Mouse (Mus musculus): Measurements from ENCODE around the gene Ncapg. TPM values are rescaled to one million over a fixed set of nuclear protein-coding genes. Genes with fewer than 3 reads are reported as not detected.

Gene Ncapg
- total and polyA plus RNA-seq, 3 experiments: 58.9 to 95.5 (median 69.6) TPM

DNA sequence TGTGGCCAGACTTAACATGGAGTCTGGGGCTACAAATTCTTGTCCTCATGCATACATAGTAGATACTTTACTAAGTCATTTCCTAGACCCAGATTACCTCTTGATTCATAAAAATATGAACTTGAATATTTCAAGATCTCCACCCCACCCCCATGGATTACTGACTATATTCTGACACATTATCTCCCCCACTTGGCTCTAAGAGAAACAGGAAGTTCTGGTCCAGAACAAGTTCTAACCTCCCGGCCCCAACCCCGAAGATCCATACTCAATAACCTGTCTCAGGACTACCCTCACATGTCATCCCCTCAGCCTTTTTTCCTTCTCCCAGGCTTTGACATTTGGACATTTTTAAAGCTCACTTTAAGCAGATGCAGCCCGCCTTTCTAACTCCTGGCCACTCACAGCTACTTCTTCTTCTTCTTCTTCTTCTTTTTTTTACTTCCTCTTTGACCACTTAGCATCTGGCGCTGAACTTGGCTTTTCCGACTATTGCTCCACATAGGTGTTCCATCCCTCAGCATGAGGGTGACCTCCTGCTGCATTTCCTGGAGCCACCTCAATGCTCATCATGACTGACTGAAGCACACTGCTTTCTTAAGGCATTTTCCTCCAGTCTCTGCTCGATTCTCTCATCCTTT lies 49.2 kb downstream of the Ncapg start:
- TF ChIP-seq MYC (IDR thresholded peaks at IDR 0.05; ENCODE audit: low read depth, low read length) (no peak), ZMIZ1 (IDR thresholded peaks at IDR 0.05; ENCODE audit: low read depth, low read length) (no peak), ETS1 (conservative IDR thresholded peaks at IDR 0.05; ENCODE audit: low read depth, low read length) (no peak), MAFK (IDR thresholded peaks at IDR 0.05; ENCODE audit: insufficient replicate concordance, low read length) (no peak), CHD2 (IDR thresholded peaks at IDR 0.05; ENCODE audit: low read length) (no peak), KAT2A (IDR thresholded peaks at IDR 0.05; ENCODE audit: insufficient replicate concordance, low read length) (no peak), POLR2AphosphoS2 (IDR thresholded peaks at IDR 0.05; ENCODE audit: low read depth, low read length) (no peak), NELFE (IDR thresholded peaks at IDR 0.05; ENCODE audit: low read depth, low read length) (no peak)
- DNase-seq (ENCODE audit: extremely low read depth): peak; percentile 25
- no peak overlapping the region for H3K27ac ChIP-seq (ENCODE audit: insufficient read depth, low read depth)
- H3K36me3 ChIP-seq (replicated peaks in 1 of 2; ENCODE audit: control insufficient read depth in 1 of 2, insufficient read depth in 1 of 2, low read length in 1 of 2): peaks cover 0 to 2% of the 10 kb centered on the region in 2 experiments
- in situ Hi-C loops (cut with MboI; ENCODE audit: low pct_ligation_motif_present, low pct_unique_long_range_greater_than_20kb, low sequenced_read_pairs): no loop called here
- no peak overlapping the region for H3K4me3 ChIP-seq (replicated peaks in 1 of 3; ENCODE audit: low read depth in 2 of 3, low read length in 2 of 3, poor library complexity in 1 of 3)
- dilution Hi-C loops (cut with MboI; ENCODE audit: extremely low pct_ligation_motif_present, extremely low pct_unique_long_range_greater_than_20kb, low sequenced_read_pairs): no loop called here
- no peaks in the 10 kb centered on the region for H3K27me3 ChIP-seq (replicated peaks)
- no peaks in the 10 kb centered on the region for H3K9me3 ChIP-seq (replicated peaks; ENCODE audit: low read length)
- no peak overlapping the region for H3K9ac ChIP-seq (ENCODE audit: insufficient read depth, low read depth)
- H3K4me2 ChIP-seq (ENCODE audit: insufficient read depth, low read depth, poor library complexity, severe bottlenecking): no peak overlapping the region
- H3K79me2 ChIP-seq (replicated peaks; ENCODE audit: control insufficient read depth, extremely low read depth, insufficient read depth, poor library complexity, severe bottlenecking): no peaks in the 10 kb centered on the region
- peaks cover 6 to 16% of the 10 kb centered on the region in 2 experiments; a peak in 3 of 4 replicates for H3K4me1 ChIP-seq (ENCODE audit: control insufficient read depth in 1 of 2, insufficient read depth in 2 of 2)

DNA sequence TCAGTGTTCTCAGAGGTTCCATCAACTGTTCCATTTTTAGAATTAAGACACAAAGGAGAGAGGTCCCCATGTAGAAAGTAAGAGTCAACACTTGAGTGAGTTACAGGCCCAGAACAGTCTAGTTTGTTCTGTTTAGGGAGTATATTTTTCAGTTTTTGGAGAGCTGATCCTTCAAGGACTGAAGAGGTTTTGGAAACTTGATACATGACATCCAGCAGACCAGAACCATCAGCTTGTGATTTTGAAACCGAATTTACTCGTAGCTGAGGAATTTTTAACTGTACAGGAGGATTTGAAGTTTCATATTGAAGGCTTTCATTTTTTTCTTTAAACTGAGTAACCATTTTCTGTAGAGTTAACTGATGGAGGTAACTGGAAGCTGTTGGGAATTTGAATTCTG lies 64.0 kb downstream of the Ncapg start:
- DNase-seq (ENCODE audit: extremely low read depth): no peak
- no peaks in the 10 kb centered on the region for H3K9me3 ChIP-seq (replicated peaks; ENCODE audit: low read length)
- no peak overlapping the region for H3K4me3 ChIP-seq (replicated peaks in 1 of 3; ENCODE audit: low read depth in 2 of 3, low read length in 2 of 3, poor library complexity in 1 of 3)
- H3K36me3 ChIP-seq (replicated peaks in 1 of 2; ENCODE audit: control insufficient read depth in 1 of 2, insufficient read depth in 1 of 2, low read length in 1 of 2): peaks cover 5 to 23% of the 10 kb centered on the region in 2 experiments
- no peak overlapping the region for H3K27ac ChIP-seq (ENCODE audit: insufficient read depth, low read depth)
- TF ChIP-seq MAFK (IDR thresholded peaks at IDR 0.05; ENCODE audit: insufficient replicate concordance, low read length) (no peak), IRF4 (IDR thresholded peaks at IDR 0.05; ENCODE audit: low read depth, low read length) (no peak), MAX (IDR thresholded peaks at IDR 0.05; ENCODE audit: low read length) (no peak), POLR2A (IDR thresholded peaks at IDR 0.05; ENCODE audit: low read depth, low read length) (no peak), HCFC1 (IDR thresholded peaks at IDR 0.05; ENCODE audit: low read depth, low read length) (no peak), UBTF (IDR thresholded peaks at IDR 0.05; ENCODE audit: low read depth, low read length) (no peak), USF2 (conservative IDR thresholded peaks at IDR 0.05; ENCODE audit: low read depth, low read length) (no peak)
- in situ Hi-C loops (cut with MboI; ENCODE audit: low pct_ligation_motif_present, low pct_unique_long_range_greater_than_20kb, low sequenced_read_pairs): no loop called here
- H3K4me1 ChIP-seq (ENCODE audit: control insufficient read depth in 1 of 2, insufficient read depth in 2 of 2): no peaks in the 10 kb centered on the region
- H3K9ac ChIP-seq (ENCODE audit: insufficient read depth, low read depth): no peak overlapping the region
- H3K27me3 ChIP-seq (replicated peaks): no peaks in the 10 kb centered on the region
- no peak overlapping the region for H3K4me2 ChIP-seq (ENCODE audit: insufficient read depth, low read depth, poor library complexity, severe bottlenecking)
- no peaks in the 10 kb centered on the region for H3K79me2 ChIP-seq (replicated peaks; ENCODE audit: control insufficient read depth, extremely low read depth, insufficient read depth, poor library complexity, severe bottlenecking)
- dilution Hi-C loops (cut with MboI; ENCODE audit: extremely low pct_ligation_motif_present, extremely low pct_unique_long_range_greater_than_20kb, low sequenced_read_pairs): no loop called here

DNA sequence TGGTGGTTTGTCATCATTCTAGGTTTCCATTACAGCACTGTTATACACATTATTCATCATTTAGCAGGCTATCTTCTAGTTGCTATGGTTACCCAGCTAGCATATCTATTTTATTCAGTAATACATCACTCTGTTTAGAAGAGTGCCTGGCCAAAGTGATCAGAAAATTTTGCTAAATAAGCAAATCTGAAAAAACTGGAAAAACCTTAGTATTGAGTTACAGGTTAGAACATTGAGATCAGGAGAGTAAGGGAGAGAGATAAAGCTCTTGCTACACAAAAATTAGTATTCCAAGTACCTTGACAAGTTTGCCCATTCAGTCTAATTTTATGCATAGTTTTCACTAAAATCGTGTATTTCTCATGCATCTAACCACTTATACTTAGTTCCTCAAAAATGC lies 68.2 kb downstream of the Ncapg start:
- no peaks in the 10 kb centered on the region for H3K79me2 ChIP-seq (replicated peaks; ENCODE audit: control insufficient read depth, extremely low read depth, insufficient read depth, poor library complexity, severe bottlenecking)
- no peak for DNase-seq (ENCODE audit: extremely low read depth)
- no peak overlapping the region for H3K9ac ChIP-seq (ENCODE audit: insufficient read depth, low read depth)
- no peaks in the 10 kb centered on the region for H3K9me3 ChIP-seq (replicated peaks; ENCODE audit: low read length)
- TF ChIP-seq MAZ (IDR thresholded peaks at IDR 0.05; ENCODE audit: low read depth, low read length): no peak
- no peak for TF ChIP-seq SMC3 (IDR thresholded peaks at IDR 0.05; ENCODE audit: low read depth, low read length)
- TF ChIP-seq SIN3A (IDR thresholded peaks at IDR 0.05; ENCODE audit: low read length): no peak
- TF ChIP-seq MEF2A (IDR thresholded peaks at IDR 0.05; ENCODE audit: borderline replicate concordance, low read depth, low read length): no peak
- no peak for TF ChIP-seq ZC3H11A (IDR thresholded peaks at IDR 0.05; ENCODE audit: low read depth, low read length)
- no peak for TF ChIP-seq KAT2A (IDR thresholded peaks at IDR 0.05; ENCODE audit: insufficient replicate concordance, low read length)
- no peak for TF ChIP-seq EP300 (IDR thresholded peaks at IDR 0.05; ENCODE audit: low read length)
- peak; percentile 69; the same call in 1 of the 2 replicates for TF ChIP-seq MAFK (IDR thresholded peaks at IDR 0.05; ENCODE audit: insufficient replicate concordance, low read length)
- dilution Hi-C loops (cut with MboI; ENCODE audit: extremely low pct_ligation_motif_present, extremely low pct_unique_long_range_greater_than_20kb, low sequenced_read_pairs): no loop called here
- no peak overlapping the region for H3K4me3 ChIP-seq (replicated peaks in 1 of 3; ENCODE audit: low read depth in 2 of 3, low read length in 2 of 3, poor library complexity in 1 of 3)
- no peak overlapping the region for H3K27ac ChIP-seq (ENCODE audit: insufficient read depth, low read depth)
- in situ Hi-C loops (cut with MboI; ENCODE audit: low pct_ligation_motif_present, low pct_unique_long_range_greater_than_20kb, low sequenced_read_pairs): no loop called here
- H3K27me3 ChIP-seq (replicated peaks): no peaks in the 10 kb centered on the region
- peaks cover 5 to 30% of the 10 kb centered on the region in 2 experiments for H3K36me3 ChIP-seq (replicated peaks in 1 of 2; ENCODE audit: control insufficient read depth in 1 of 2, insufficient read depth in 1 of 2, low read length in 1 of 2)
- H3K4me1 ChIP-seq (ENCODE audit: control insufficient read depth in 1 of 2, insufficient read depth in 2 of 2): no peaks in the 10 kb centered on the region
- H3K4me2 ChIP-seq (ENCODE audit: insufficient read depth, low read depth, poor library complexity, severe bottlenecking): no peak overlapping the region

All from CH12.LX (cell line).